Comparison of ENCODE assay signal across 14 mouse cellular contexts in genomic region chr11:55455166-55455565, GRCm38 (mm10).
"Had no signal": no experiment of that assay in that cellular context is flagged by ENCODE, and none has a peak within 500 bp of the region (broad histone marks: within the 10 kb centered on the region; RNA-seq: fewer than 3 reads in every experiment).

No protein-coding gene starts in this region.

- H3K9me3 ChIP-seq: limb, embryonic 12.5 days; liver, embryonic 13.5 days; megakaryocyte, embryonic 14.5 days; midbrain, embryonic 12.5 days; neural tube, embryonic 13.5 days had no signal

- H3K4me2 ChIP-seq: limb, embryonic 12.5 days; liver, embryonic 13.5 days; lung, embryonic 14.5 days; midbrain, embryonic 12.5 days; neural tube, embryonic 13.5 days had no signal

- H3K27me3 ChIP-seq: limb, embryonic 12.5 days; liver, embryonic 13.5 days; megakaryocyte, embryonic 14.5 days; midbrain, embryonic 12.5 days; neural tube, embryonic 13.5 days had no signal

- H3K9ac ChIP-seq: limb, embryonic 12.5 days; liver, embryonic 13.5 days; lung, embryonic 14.5 days; midbrain, embryonic 12.5 days; neural tube, embryonic 13.5 days had no signal

- ATAC-seq: midbrain, embryonic 16.5 days had no signal

- H3K4me3 ChIP-seq: left cerebral cortex, adult 2 months; limb, embryonic 12.5 days; liver, embryonic 13.5 days; megakaryocyte, embryonic 14.5 days; midbrain, embryonic 12.5 days; neural tube, embryonic 13.5 days had no signal

- DNase-seq: kidney, adult 2 months; liver, embryonic 13.5 days; lung, embryonic 14.5 days; lung, postnatal 10 days; lung, postnatal 4 days; retina, postnatal 1 day; right cerebral cortex, postnatal 4 days; spleen, adult 18-20 months had no signal

- H3K27ac ChIP-seq: left cerebral cortex, adult 2 months; limb, embryonic 12.5 days; liver, embryonic 13.5 days; midbrain, embryonic 12.5 days; neural tube, embryonic 13.5 days had no signal
